Mouse (Mus musculus): ENCODE data around the gene Susd5. TPM values are rescaled to one million over a fixed set of nuclear protein-coding genes. Genes with fewer than 3 reads are reported as not detected.

Susd5 gene
- polyA plus RNA-seq, 1 experiment from 2014 or later: 0.62 TPM

- no peak overlapping the region for H3K9ac ChIP-seq (ENCODE audit: low read depth, low read length)
- no peak overlapping the region for H3K4me2 ChIP-seq (ENCODE audit: low read depth, low read length)
- no peak for ATAC-seq
- H3K27me3 ChIP-seq (replicated peaks; ENCODE audit: control insufficient read depth, insufficient read depth, low read length): no peaks in the 10 kb centered on the region
- H3K36me3 ChIP-seq (ENCODE audit: control insufficient read depth, insufficient read depth, low read length): no peaks in the 10 kb centered on the region
- no peak overlapping the region for H3K27ac ChIP-seq (ENCODE audit: low read length)
- no peaks in the 10 kb centered on the region for H3K9me3 ChIP-seq (ENCODE audit: control insufficient read depth, low read length)
- H3K4me3 ChIP-seq (ENCODE audit: low read length): no peak overlapping the region
- 46% methylated on average over 9 of the region's 9 CpGs for WGBS
- H3K4me1 ChIP-seq (ENCODE audit: control insufficient read depth, insufficient read depth, low read length): peaks cover 4% of the 10 kb centered on the region; the same call in 1 of the 2 replicates
Measured at GRCm38 (mm10) chr9:114025182-114025581, 31.8 kb upstream of the Susd5 start.

- H3K4me3 ChIP-seq (ENCODE audit: low read length): peak overlapping the region; percentile 63
- no peaks in the 10 kb centered on the region for H3K9me3 ChIP-seq (ENCODE audit: control insufficient read depth, low read length)
- H3K4me2 ChIP-seq (ENCODE audit: low read depth, low read length): peak overlapping the region; percentile 93
- H3K36me3 ChIP-seq (ENCODE audit: control insufficient read depth, insufficient read depth, low read length): no peaks in the 10 kb centered on the region
- H3K4me1 ChIP-seq (ENCODE audit: control insufficient read depth, insufficient read depth, low read length): peaks cover 4% of the 10 kb centered on the region; the same call in 1 of the 2 replicates
- WGBS: 14% methylated on average over 8 of the region's 8 CpGs
- H3K27ac ChIP-seq (ENCODE audit: low read length): no peak overlapping the region
- no peak overlapping the region; the same call in 1 of the 2 replicates for H3K9ac ChIP-seq (ENCODE audit: low read depth, low read length)
- ATAC-seq: no peak
- H3K27me3 ChIP-seq (replicated peaks; ENCODE audit: control insufficient read depth, insufficient read depth, low read length): no peaks in the 10 kb centered on the region
Measured at GRCm38 (mm10) chr9:114025846-114026245, 31.1 kb upstream of the Susd5 start.

GRCm38 (mm10) chr9:114026261-114026934 is 30.5 kb upstream of the Susd5 start:
- peak; percentile 97 for ATAC-seq
- Histone ChIP-seq H3K4me2 (ENCODE audit: low read depth, low read length) (peak overlapping the region; percentile 93), H3K9ac (ENCODE audit: low read depth, low read length) (peak overlapping the region; percentile 64), H3K4me1 (ENCODE audit: control insufficient read depth, insufficient read depth, low read length) (peaks cover 4% of the 10 kb centered on the region; the same call in 1 of the 2 replicates), H3K27ac (ENCODE audit: low read length) (no peak overlapping the region), H3K27me3 (replicated peaks; ENCODE audit: control insufficient read depth, insufficient read depth, low read length) (no peaks in the 10 kb centered on the region), H3K36me3 (ENCODE audit: control insufficient read depth, insufficient read depth, low read length) (no peaks in the 10 kb centered on the region), H3K4me3 (ENCODE audit: low read length) (peak overlapping the region; percentile 63), H3K9me3 (ENCODE audit: control insufficient read depth, low read length) (no peaks in the 10 kb centered on the region)
- under 1% methylated on average over 42 of the region's 52 CpGs for WGBS

GRCm38 (mm10) chr9:114040945-114041344 is 16.0 kb upstream of the Susd5 start:
- no peak for ATAC-seq
- peaks cover 5% of the 10 kb centered on the region; the same call in 1 of the 2 replicates for H3K4me1 ChIP-seq (ENCODE audit: control insufficient read depth, insufficient read depth, low read length)
- H3K9ac ChIP-seq (ENCODE audit: low read depth, low read length): no peak overlapping the region
- H3K27ac ChIP-seq (ENCODE audit: low read length): no peak overlapping the region
- H3K9me3 ChIP-seq (ENCODE audit: control insufficient read depth, low read length): no peaks in the 10 kb centered on the region
- no peaks in the 10 kb centered on the region for H3K27me3 ChIP-seq (replicated peaks; ENCODE audit: control insufficient read depth, insufficient read depth, low read length)
- 80% methylated on average over 4 of the region's 4 CpGs for WGBS
- no peaks in the 10 kb centered on the region for H3K36me3 ChIP-seq (ENCODE audit: control insufficient read depth, insufficient read depth, low read length)
- H3K4me2 ChIP-seq (ENCODE audit: low read depth, low read length): no peak overlapping the region
- H3K4me3 ChIP-seq (ENCODE audit: low read length): no peak overlapping the region

DNA sequence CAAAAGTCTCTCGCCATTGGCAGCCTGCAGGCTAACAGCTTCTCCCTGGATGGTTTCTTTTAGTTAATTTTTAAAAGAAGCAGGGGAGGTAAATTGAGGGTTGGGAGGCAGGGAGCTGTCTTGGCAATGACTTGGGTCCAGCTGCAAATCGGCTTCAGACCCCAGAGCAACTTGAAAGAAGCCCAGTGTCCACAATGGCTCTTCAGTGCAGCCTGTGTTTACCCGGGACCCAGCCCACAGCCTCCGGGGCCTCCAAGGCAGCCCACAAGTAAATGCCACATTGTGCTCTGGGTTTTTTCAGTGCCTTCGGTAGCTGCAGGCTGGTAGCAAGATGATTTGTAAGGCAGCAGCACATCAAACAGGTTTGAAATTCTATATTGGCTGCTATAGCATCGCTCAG is 14.4 kb upstream of the Susd5 start:
- Histone ChIP-seq H3K4me1 (ENCODE audit: control insufficient read depth, insufficient read depth, low read length) (peaks cover 8% of the 10 kb centered on the region; the same call in 1 of the 2 replicates), H3K4me2 (ENCODE audit: low read depth, low read length) (peak overlapping the region; percentile 25; the same call in 1 of the 2 replicates), H3K9me3 (ENCODE audit: control insufficient read depth, low read length) (no peaks in the 10 kb centered on the region), H3K4me3 (ENCODE audit: low read length) (no peak overlapping the region), H3K27me3 (replicated peaks; ENCODE audit: control insufficient read depth, insufficient read depth, low read length) (no peaks in the 10 kb centered on the region), H3K36me3 (ENCODE audit: control insufficient read depth, insufficient read depth, low read length) (no peaks in the 10 kb centered on the region), H3K9ac (ENCODE audit: low read depth, low read length) (peak overlapping the region; percentile 23; the same call in 1 of the 2 replicates), H3K27ac (ENCODE audit: low read length) (no peak overlapping the region)
- ATAC-seq: no peak
- 31% methylated on average over 6 of the region's 6 CpGs for WGBS

DNA sequence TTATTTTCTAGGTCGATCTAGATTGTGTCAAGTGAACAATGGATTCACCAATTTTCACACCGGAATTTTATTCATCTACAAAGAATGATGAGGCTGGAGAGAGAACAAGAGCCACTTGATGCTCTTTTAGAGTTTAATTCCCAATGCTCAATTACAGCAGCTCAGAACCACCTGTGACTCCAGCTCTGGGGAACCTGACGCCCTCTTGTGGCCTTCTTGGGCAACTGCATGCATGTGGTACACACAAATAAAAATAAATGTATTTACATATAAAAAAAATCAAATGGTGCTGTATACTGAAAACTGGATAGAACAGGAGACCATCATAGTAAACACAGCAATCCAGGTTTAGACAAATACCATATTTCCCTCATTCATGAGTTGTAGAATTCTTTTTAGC is 12.5 kb upstream of the Susd5 start:
- 58% methylated on average over 3 of the region's 3 CpGs for WGBS
- Histone ChIP-seq H3K4me1 (ENCODE audit: control insufficient read depth, insufficient read depth, low read length) (peaks cover 8% of the 10 kb centered on the region; the same call in 1 of the 2 replicates), H3K4me2 (ENCODE audit: low read depth, low read length) (no peak overlapping the region), H3K9ac (ENCODE audit: low read depth, low read length) (no peak overlapping the region), H3K4me3 (ENCODE audit: low read length) (no peak overlapping the region), H3K36me3 (ENCODE audit: control insufficient read depth, insufficient read depth, low read length) (no peaks in the 10 kb centered on the region), H3K27ac (ENCODE audit: low read length) (no peak overlapping the region), H3K27me3 (replicated peaks; ENCODE audit: control insufficient read depth, insufficient read depth, low read length) (no peaks in the 10 kb centered on the region), H3K9me3 (ENCODE audit: control insufficient read depth, low read length) (no peaks in the 10 kb centered on the region)
- no peak for ATAC-seq

DNA sequence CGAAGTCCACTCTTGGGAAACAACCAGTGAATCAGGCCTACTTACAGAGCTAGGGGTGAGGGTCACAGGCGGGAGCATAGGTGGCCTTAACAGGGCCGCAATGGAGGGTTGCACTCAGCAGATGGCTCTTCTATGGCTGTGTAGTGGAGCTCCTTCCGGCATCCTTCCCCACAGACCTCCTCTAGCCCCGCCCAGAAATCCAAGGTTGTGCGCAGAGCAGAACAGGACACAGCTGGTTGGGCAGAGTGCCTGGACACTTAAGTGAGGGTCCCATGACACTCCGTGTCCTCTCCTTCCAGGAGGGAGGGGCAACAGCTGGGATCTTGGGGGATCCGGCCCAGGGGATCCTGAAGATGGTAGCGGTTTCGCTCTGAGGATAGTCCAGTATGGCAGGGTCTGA is 10.9 kb upstream of the Susd5 start, which contains the start of gene Fbxl2:
TSS of gene Fbxl2 (minus strand) at position 164 of the 400 bp plus-strand sequence.
- WGBS: 82% methylated on average over 10 of the region's 10 CpGs
- Histone ChIP-seq H3K36me3 (ENCODE audit: control insufficient read depth, insufficient read depth, low read length) (no peaks in the 10 kb centered on the region), H3K4me1 (ENCODE audit: control insufficient read depth, insufficient read depth, low read length) (peaks cover 8% of the 10 kb centered on the region; the same call in 1 of the 2 replicates), H3K27ac (ENCODE audit: low read length) (no peak within 1 kb of the TSS), H3K9me3 (ENCODE audit: control insufficient read depth, low read length) (no peaks in the 10 kb centered on the region), H3K27me3 (replicated peaks; ENCODE audit: control insufficient read depth, insufficient read depth, low read length) (no peaks in the 10 kb centered on the region), H3K9ac (ENCODE audit: low read depth, low read length) (no peak within 1 kb of the TSS), H3K4me2 (ENCODE audit: low read depth, low read length) (no peak within 1 kb of the TSS), H3K4me3 (ENCODE audit: low read length) (peak within 1 kb of the TSS; percentile 7; the same call in 1 of the 2 replicates)
- ATAC-seq: peak; percentile 65

DNA sequence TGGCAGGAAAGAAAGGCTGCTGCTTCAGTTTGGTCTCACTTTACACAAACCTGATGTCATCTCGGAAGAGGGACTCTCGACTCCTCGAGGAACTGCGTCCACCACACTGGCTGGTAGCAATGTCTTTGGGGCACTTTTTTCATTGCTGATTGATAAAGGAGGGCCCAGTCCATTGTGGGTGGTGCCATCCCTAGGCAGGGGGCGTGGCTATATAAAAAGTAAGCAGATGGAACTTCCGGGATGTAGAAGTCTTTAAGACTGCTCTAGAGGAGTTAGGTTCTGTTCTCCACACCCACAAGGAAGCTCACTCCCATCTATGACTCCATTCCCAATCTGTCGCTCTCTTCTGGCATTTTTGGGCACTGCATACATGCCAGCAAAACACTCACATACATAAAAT is 10.3 kb upstream of the Susd5 start:
- Histone ChIP-seq H3K4me2 (ENCODE audit: low read depth, low read length) (no peak overlapping the region), H3K36me3 (ENCODE audit: control insufficient read depth, insufficient read depth, low read length) (no peaks in the 10 kb centered on the region), H3K4me3 (ENCODE audit: low read length) (no peak overlapping the region), H3K9me3 (ENCODE audit: control insufficient read depth, low read length) (no peaks in the 10 kb centered on the region), H3K4me1 (ENCODE audit: control insufficient read depth, insufficient read depth, low read length) (peaks cover 8% of the 10 kb centered on the region; the same call in 1 of the 2 replicates), H3K9ac (ENCODE audit: low read depth, low read length) (no peak overlapping the region), H3K27me3 (replicated peaks; ENCODE audit: control insufficient read depth, insufficient read depth, low read length) (no peaks in the 10 kb centered on the region), H3K27ac (ENCODE audit: low read length) (no peak overlapping the region)
- WGBS: 88% methylated on average over 7 of the region's 7 CpGs
- ATAC-seq: no peak

DNA sequence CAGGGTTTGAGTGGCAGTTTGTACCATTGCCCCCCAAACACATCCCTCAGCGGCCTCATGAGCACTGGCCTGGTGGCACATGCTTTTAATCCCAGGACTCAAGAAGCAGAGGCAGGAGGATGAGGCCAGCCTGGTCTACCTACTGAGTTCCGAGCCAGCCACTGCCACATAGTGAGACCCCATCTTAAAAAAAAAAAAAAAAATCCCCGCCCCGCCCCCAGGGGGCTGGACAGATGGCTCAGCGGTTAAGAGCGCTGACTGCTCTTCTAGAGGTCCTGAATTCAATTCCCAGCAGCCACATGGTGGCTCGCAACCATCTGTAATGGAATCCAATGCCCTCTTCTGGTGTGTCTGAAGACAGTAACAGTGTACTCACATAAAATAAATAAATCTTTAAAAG is 6.8 kb upstream of the Susd5 start:
- no peak overlapping the region for H3K27ac ChIP-seq (ENCODE audit: low read length)
- H3K4me2 ChIP-seq (ENCODE audit: low read depth, low read length): no peak overlapping the region
- no peaks in the 10 kb centered on the region for H3K27me3 ChIP-seq (replicated peaks; ENCODE audit: control insufficient read depth, insufficient read depth, low read length)
- no peak overlapping the region for H3K4me3 ChIP-seq (ENCODE audit: low read length)
- H3K9ac ChIP-seq (ENCODE audit: low read depth, low read length): no peak overlapping the region
- ATAC-seq: no peak
- peaks cover 3% of the 10 kb centered on the region; the same call in 1 of the 2 replicates for H3K4me1 ChIP-seq (ENCODE audit: control insufficient read depth, insufficient read depth, low read length)
- H3K9me3 ChIP-seq (ENCODE audit: control insufficient read depth, low read length): no peaks in the 10 kb centered on the region
- 90% methylated on average over 7 of the region's 7 CpGs for WGBS
- H3K36me3 ChIP-seq (ENCODE audit: control insufficient read depth, insufficient read depth, low read length): no peaks in the 10 kb centered on the region

All from intestine, embryonic 16.5 days (tissue).